Mouse (Mus musculus) hindbrain, embryonic 15.5 days (tissue): Measurements from ENCODE around the gene Kcnk18. TPM values are rescaled to one million over a fixed set of nuclear protein-coding genes. Genes with fewer than 3 reads are reported as not detected.

Experiments used
- ATAC-seq: fragments of 200-750 bp; cut with Nextera tagmentation; 2 replicates; pipeline ENCODE4 v1.8.0; 2017; ENCODE audit warnings: low read depth, moderate number of reproducible peaks, moderate TSS enrichment; ENCODE audit not compliant: low FRiP score
- H3K27ac ChIP-seq: fragments of 300-500 bp; sonication (generic); replicated peaks from 2 replicates; pipeline ENCODE4 v1.5.1; 2015; ENCODE audit warnings: mild to moderate bottlenecking, inconsistent platforms
- H3K27me3 ChIP-seq: fragments of 300-500 bp; sonication (generic); 2 replicates; pipeline ENCODE4 v1.6.1; 2015; ENCODE audit warnings: control low read depth, inconsistent platforms
- H3K36me3 ChIP-seq: fragments of 300-500 bp; sonication (generic); 2 replicates; pipeline ENCODE4 v1.6.1; 2015; ENCODE audit warnings: control low read depth, inconsistent platforms
- H3K4me1 ChIP-seq: fragments of 300-500 bp; sonication (generic); replicated peaks from 2 replicates; pipeline ENCODE4 v1.6.1; 2015; ENCODE audit warnings: control low read depth, inconsistent platforms
- H3K4me2 ChIP-seq: fragments of 300-500 bp; sonication (generic); 2 replicates; pipeline ENCODE4 v1.6.1; 2015; ENCODE audit warnings: moderate library complexity, mild to moderate bottlenecking, inconsistent platforms
- H3K4me3 ChIP-seq: fragments of 300-500 bp; sonication (generic); 2 replicates; pipeline ENCODE4 v1.5.1; 2015; ENCODE audit warnings: mild to moderate bottlenecking, inconsistent platforms
- H3K9ac ChIP-seq: fragments of 300-500 bp; sonication (generic); 2 replicates; pipeline ENCODE4 v1.6.1; 2015; ENCODE audit warnings: inconsistent platforms
- H3K9me3 ChIP-seq: fragments of 300-500 bp; sonication (generic); 2 replicates; pipeline ENCODE4 v1.6.1; 2016; ENCODE audit warnings: control low read depth, inconsistent platforms
- WGBS: fragments of 180-500 bp; shearing (Covaris S2); methylation state at CpG from one replicate; pipeline ENCODE4 v1.1.7; 2015; 5-methylcytosine and 5-hydroxymethylcytosine counted together
- polyA plus RNA-seq: library from polyadenylated mRNA; unstranded; fragments of >200 nt; fragmentation: Nextera tagmentation; extraction: Ambion mirVana; gene quantifications from 2 replicates; pipeline ENCODE4 v1.2.1, GENCODE M21; 2015

Kcnk18 gene
- polyA plus RNA-seq, 1 experiment from 2014 or later, result 0.10 TPM

- Histone ChIP-seq H3K27me3 (0 out of 2 replicates have a peak, but pooled peaks cover 6% of the 10 kb centered on the region), H3K9me3 (no peaks in the 10 kb centered on the region), H3K36me3 (no peaks in the 10 kb centered on the region), H3K27ac (no peak overlapping the region), H3K4me2 (no peak overlapping the region), H3K9ac (no peak overlapping the region), H3K4me3 (no peak overlapping the region), H3K4me1 (peaks cover 29% of the 10 kb centered on the region)
- 87% methylated on average over 9 of the region's 9 CpGs for WGBS
- ATAC-seq, result no peak
Observed at GRCm38 (mm10) chr19:59263171-59263570, 44.2 kb downstream of the Kcnk18 start.

- WGBS, result 54% methylated on average over 9 of the region's 9 CpGs
- peaks cover 29% of the 10 kb centered on the region for H3K4me1 ChIP-seq
- H3K27ac ChIP-seq, result no peak overlapping the region
- no peak overlapping the region for H3K4me2 ChIP-seq
- 0 out of 2 replicates have a peak, but pooled peaks cover 6% of the 10 kb centered on the region for H3K27me3 ChIP-seq
- ATAC-seq, result no peak
- H3K36me3 ChIP-seq, result no peaks in the 10 kb centered on the region
- no peaks in the 10 kb centered on the region for H3K9me3 ChIP-seq
- no peak overlapping the region for H3K9ac ChIP-seq
- no peak overlapping the region for H3K4me3 ChIP-seq
Observed at GRCm38 (mm10) chr19:59264838-59265532, 46.0 kb downstream of the Kcnk18 start.

GRCm38 (mm10) chr19:59265907-59266306, 46.9 kb downstream of the Kcnk18 start:
- WGBS, result 54% methylated on average over 6 of the region's 6 CpGs
- H3K4me1 ChIP-seq, result peaks cover 23% of the 10 kb centered on the region
- ATAC-seq, result no peak

GRCm38 (mm10) chr19:59267417-59267963, 48.5 kb downstream of the Kcnk18 start:
- H3K4me3 ChIP-seq, result no peak overlapping the region
- no peak; the same call in 1 of the 2 replicates for ATAC-seq
- 6% methylated on average over 5 of the region's 5 CpGs for WGBS
- no peak overlapping the region for H3K9ac ChIP-seq
- H3K4me1 ChIP-seq, result peaks cover 18% of the 10 kb centered on the region
- no peaks in the 10 kb centered on the region for H3K36me3 ChIP-seq
- no peaks in the 10 kb centered on the region for H3K9me3 ChIP-seq
- 0 out of 2 replicates have a peak overlapping the region, but pooled peaks have one; percentile 5 for H3K4me2 ChIP-seq
- no peaks in the 10 kb centered on the region for H3K27me3 ChIP-seq
- H3K27ac ChIP-seq, result no peak overlapping the region; the same call in 1 of the 2 replicates

More at GRCm38 (mm10) chr19:59265907-59266306, 46.9 kb downstream of the Kcnk18 start:
- Histone ChIP-seq H3K27me3 (0 out of 2 replicates have a peak, but pooled peaks cover 6% of the 10 kb centered on the region), H3K4me3 (no peak overlapping the region), H3K27ac (no peak overlapping the region), H3K4me2 (no peak overlapping the region), H3K36me3 (no peaks in the 10 kb centered on the region), H3K9ac (no peak overlapping the region), H3K9me3 (no peaks in the 10 kb centered on the region)

GRCm38 (mm10) chr19:59273190-59273589, 54.2 kb downstream of the Kcnk18 start:
- Histone ChIP-seq H3K9ac (no peak overlapping the region), H3K4me3 (no peak overlapping the region), H3K27ac (no peak overlapping the region), H3K9me3 (no peaks in the 10 kb centered on the region), H3K4me1 (peaks cover 4% of the 10 kb centered on the region; the same call in 1 of the 2 replicates), H3K4me2 (no peak overlapping the region), H3K36me3 (no peaks in the 10 kb centered on the region), H3K27me3 (no peaks in the 10 kb centered on the region)
- WGBS, result 85% methylated on average over 7 of the region's 7 CpGs
- ATAC-seq, result no peak

- no peaks in the 10 kb centered on the region for H3K27me3 ChIP-seq
- WGBS, result 65% methylated on average over 7 of the region's 7 CpGs
- no peaks in the 10 kb centered on the region for H3K36me3 ChIP-seq
- no peak overlapping the region for H3K4me3 ChIP-seq
- H3K9ac ChIP-seq, result no peak overlapping the region
- H3K4me1 ChIP-seq, result no peaks in the 10 kb centered on the region; the same call in 1 of the 2 replicates
- no peak overlapping the region for H3K4me2 ChIP-seq
- ATAC-seq, result no peak
- no peak overlapping the region for H3K27ac ChIP-seq
- no peaks in the 10 kb centered on the region for H3K9me3 ChIP-seq
Observed at GRCm38 (mm10) chr19:59276354-59276753, 57.3 kb downstream of the Kcnk18 start.

- H3K4me1 ChIP-seq, result no peaks in the 10 kb centered on the region; the same call in 1 of the 2 replicates
- ATAC-seq, result no peak
- no peak overlapping the region for H3K4me2 ChIP-seq
- H3K9ac ChIP-seq, result no peak overlapping the region
- H3K9me3 ChIP-seq, result no peaks in the 10 kb centered on the region
- H3K4me3 ChIP-seq, result no peak overlapping the region
- no peak overlapping the region for H3K27ac ChIP-seq
- H3K36me3 ChIP-seq, result no peaks in the 10 kb centered on the region
- no peaks in the 10 kb centered on the region for H3K27me3 ChIP-seq
Observed at GRCm38 (mm10) chr19:59280841-59281240, 61.8 kb downstream of the Kcnk18 start.

GRCm38 (mm10) chr19:59282001-59282400, 63.0 kb downstream of the Kcnk18 start:
- no peak overlapping the region for H3K4me2 ChIP-seq
- H3K9me3 ChIP-seq, result no peaks in the 10 kb centered on the region
- no peaks in the 10 kb centered on the region for H3K36me3 ChIP-seq
- 87% methylated on average over 3 of the region's 3 CpGs for WGBS
- no peak overlapping the region for H3K4me3 ChIP-seq
- H3K4me1 ChIP-seq, result no peaks in the 10 kb centered on the region
- H3K9ac ChIP-seq, result no peak overlapping the region
- no peak for ATAC-seq
- no peak overlapping the region for H3K27ac ChIP-seq
- no peaks in the 10 kb centered on the region for H3K27me3 ChIP-seq

Other genes with a start within 250 kb of the Kcnk18 start
- gene Shtn1, start 143.1 kb upstream of the Kcnk18 start, polyA plus RNA-seq, result 41.4 and 52.8 TPM in 2 replicates
- 0.14 TPM in 1 of 2 replicates, not detected in the other for gene Vax1, start 49.2 kb upstream of the Kcnk18 start, polyA plus RNA-seq
- gene Slc18a2, start 41.7 kb downstream of the Kcnk18 start, polyA plus RNA-seq, result 17.4 and 18.5 TPM in 2 replicates
- gene Rps12-ps3, start 103.1 kb downstream of the Kcnk18 start, polyA plus RNA-seq, result 4.8 TPM in 1 of 2 replicates, not detected in the other
- 10.5 and 11.1 TPM in 2 replicates for gene Pdzd8, start 126.6 kb downstream of the Kcnk18 start, polyA plus RNA-seq
- gene Emx2, start 239.2 kb downstream of the Kcnk18 start, polyA plus RNA-seq, result 0.57 and 0.85 TPM in 2 replicates